Mouse (Mus musculus) ES-Bruce4 (cell line): ENCODE results near the gene Gon7.

Source experiments
- CTCF ChIP-seq: IDR thresholded peaks from one replicate; pipeline ENCODE4 v1.8.1; 2011; ENCODE audit warnings: low read depth, low read length
- EP300 ChIP-seq: IDR thresholded peaks from 2 replicates; pipeline ENCODE4 v1.6.1; 2011; ENCODE audit warnings: low read depth, low read length; ENCODE audit not compliant: insufficient read depth
- POLR2A ChIP-seq: IDR thresholded peaks from one replicate; pipeline ENCODE4 v1.8.1; 2011; ENCODE audit warnings: low read length; ENCODE audit not compliant: insufficient read depth

DNA sequence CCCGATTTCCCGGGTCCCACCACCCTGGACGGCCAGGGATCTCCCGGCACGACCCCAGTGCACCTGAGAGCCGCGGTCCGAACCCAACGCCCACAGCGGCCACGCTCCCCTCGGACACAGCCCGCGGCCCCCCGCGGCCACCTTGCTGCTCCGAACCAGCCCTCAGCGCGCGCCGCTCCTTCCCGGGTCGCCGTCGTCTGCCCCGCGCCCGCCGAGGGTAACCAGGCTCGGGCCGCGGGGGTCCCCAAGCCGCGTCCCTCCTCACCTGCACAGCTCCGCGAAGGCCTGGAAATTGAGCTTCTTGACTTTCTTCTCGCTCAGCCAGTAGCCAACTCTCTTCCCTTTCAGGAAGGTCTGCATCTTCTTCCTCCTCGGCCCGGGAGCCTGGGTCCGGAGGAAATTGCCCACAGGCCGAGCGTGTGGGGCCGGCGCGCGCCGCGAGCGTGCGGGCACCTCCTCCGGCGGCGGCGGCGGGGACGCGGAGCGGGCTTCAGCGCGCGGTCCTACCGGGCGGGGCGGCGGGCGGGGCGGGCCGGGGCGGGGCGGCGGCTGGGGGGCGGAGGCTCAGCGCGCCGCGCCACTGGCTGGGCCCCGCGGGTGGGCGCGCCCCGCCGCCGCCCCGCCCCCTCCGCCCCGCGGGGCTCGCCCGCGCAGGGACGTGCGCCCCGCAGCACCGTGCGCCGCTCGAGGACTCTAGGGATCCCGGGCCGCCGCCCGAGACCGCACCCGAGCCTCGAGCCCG lies 53.0 kb downstream of the Gon7 start, which contains the start of gene Itpk1:
- TF ChIP-seq EP300 (no peak), POLR2A (no peak), CTCF (no peak)
